Mouse (Mus musculus): Measurements from ENCODE around the gene Zfp839.
A peak's percentile ranks its signal among the peaks of the same experiment; 100 is the strongest.

Gene Zfp839

GRCm38 (mm10) chr12:110871247-110871646, 21.2 kb downstream of the Zfp839 start:
- no peak for DNase-seq (ENCODE audit: extremely low spot score, low spot score)

- DNase-seq (ENCODE audit: extremely low spot score, low spot score) = no peak
These were observed 25.3 kb downstream of the Zfp839 start for GRCm38 (mm10) chr12:110875351-110875750.

GRCm38 (mm10) chr12:110882291-110882690, 32.2 kb downstream of the Zfp839 start:
- DNase-seq (ENCODE audit: extremely low spot score, low spot score) = no peak

GRCm38 (mm10) chr12:110885251-110885650, 35.2 kb downstream of the Zfp839 start:
- DNase-seq (ENCODE audit: extremely low spot score, low spot score) = no peak

- no peak for DNase-seq (ENCODE audit: extremely low spot score, low spot score)
These were observed 38.1 kb downstream of the Zfp839 start for GRCm38 (mm10) chr12:110888106-110888505.

- DNase-seq (ENCODE audit: extremely low spot score, low spot score) = no peak
These were observed 38.6 kb downstream of the Zfp839 start for GRCm38 (mm10) chr12:110888606-110889005.

- DNase-seq (ENCODE audit: extremely low spot score, low spot score) = peak; percentile 97
These were observed 39.3 kb downstream of the Zfp839 start, which contains the start of the genes Cinp and Tecpr2 for GRCm38 (mm10) chr12:110889036-110890020. Gene Cinp (minus strand): TSS chr12:110889145. Gene Tecpr2 (plus strand): TSS chr12:110889264.

- no peak for DNase-seq (ENCODE audit: extremely low spot score, low spot score)
These were observed 41.8 kb downstream of the Zfp839 start for GRCm38 (mm10) chr12:110891887-110892286.

- no peak for DNase-seq (ENCODE audit: extremely low spot score, low spot score)
These were observed 52.1 kb downstream of the Zfp839 start for GRCm38 (mm10) chr12:110902106-110902505.

GRCm38 (mm10) chr12:110903536-110903935, 53.5 kb downstream of the Zfp839 start:
- no peak for DNase-seq (ENCODE audit: extremely low spot score, low spot score)

- DNase-seq (ENCODE audit: extremely low spot score, low spot score) = no peak
These were observed 57.8 kb downstream of the Zfp839 start for GRCm38 (mm10) chr12:110907845-110908244.

- DNase-seq (ENCODE audit: extremely low spot score, low spot score) = no peak
These were observed 59.9 kb downstream of the Zfp839 start for GRCm38 (mm10) chr12:110909962-110910361.

GRCm38 (mm10) chr12:110915761-110916160, 65.7 kb downstream of the Zfp839 start:
- no peak for DNase-seq (ENCODE audit: extremely low spot score, low spot score)

Measured in neural tube, embryonic 10.5 days (tissue).